Mouse (Mus musculus) neural tube, embryonic 11.5 days (tissue): Measurements from ENCODE around the gene Tpsb2. TPM values are rescaled to one million over a fixed set of nuclear protein-coding genes. Genes with fewer than 3 reads are reported as not detected.
A peak's percentile ranks its signal among the peaks of the same experiment; 100 is the strongest.

Experiments
- ATAC-seq: fragments of 200-750 bp; cut with Nextera tagmentation; 2 replicates; pipeline ENCODE4 v1.8.0; 2017; ENCODE audit warnings: moderate number of reproducible peaks, mild to moderate bottlenecking, moderate TSS enrichment, moderate library complexity; ENCODE audit not compliant: insufficient read depth, low FRiP score, low TSS enrichment
- DNase-seq: peaks from one replicate; pipeline ENCODE4 v3.0.0-alpha.2; 2015; ENCODE audit warnings: low spot score
- H3K27ac ChIP-seq: fragments of 300-500 bp; sonication (generic); 2 replicates; pipeline ENCODE4 v1.5.1; 2014; ENCODE audit warnings: low read depth, mild to moderate bottlenecking, low read length
- H3K27me3 ChIP-seq: fragments of 300-500 bp; sonication (generic); 2 replicates; pipeline ENCODE4 v1.6.1; 2014; ENCODE audit warnings: mild to moderate bottlenecking, low read length, mixed read lengths; ENCODE audit not compliant: control insufficient read depth, insufficient read depth
- H3K36me3 ChIP-seq: fragments of 300-500 bp; sonication (generic); 2 replicates; pipeline ENCODE4 v1.6.1; 2014; ENCODE audit warnings: mild to moderate bottlenecking, low read length, moderate library complexity, mixed read lengths; ENCODE audit not compliant: control insufficient read depth, insufficient read depth
- H3K4me1 ChIP-seq: fragments of 300-500 bp; sonication (generic); 2 replicates; pipeline ENCODE4 v1.6.1; 2014; ENCODE audit warnings: low read length, mixed read lengths; ENCODE audit not compliant: control insufficient read depth, insufficient read depth
- H3K4me2 ChIP-seq: fragments of 300-500 bp; sonication (generic); 2 replicates; pipeline ENCODE4 v1.6.1; 2014; ENCODE audit warnings: low read depth, mild to moderate bottlenecking, moderate library complexity
- H3K4me3 ChIP-seq: fragments of 300-500 bp; sonication (generic); 2 replicates; pipeline ENCODE4 v1.5.1; 2014; ENCODE audit warnings: low read depth, low read length
- H3K9ac ChIP-seq: fragments of 300-500 bp; sonication (generic); 2 replicates; pipeline ENCODE4 v1.6.1; 2014; ENCODE audit warnings: mild to moderate bottlenecking, low read length
- H3K9me3 ChIP-seq: fragments of 300-500 bp; sonication (generic); 2 replicates; pipeline ENCODE4 v1.6.1; 2016; ENCODE audit warnings: low read length; ENCODE audit not compliant: control insufficient read depth
- WGBS: fragments of 180-500 bp; shearing (Covaris S2); extraction: QIAGEN DNeasy Blood & Tissue Kit; methylation state at CpG from one replicate; pipeline ENCODE4 v1.1.7; 2014; 5-methylcytosine and 5-hydroxymethylcytosine counted together
- polyA plus RNA-seq: library from polyadenylated mRNA; unstranded; fragments of >200 nt; fragmentation: Nextera tagmentation; extraction: Ambion mirVana; gene quantifications from 2 replicates; pipeline ENCODE4 v1.2.1, GENCODE M21; 2014

Tpsb2 gene
- polyA plus RNA-seq, 1 experiment from 2014 or later: not detected

DNA sequence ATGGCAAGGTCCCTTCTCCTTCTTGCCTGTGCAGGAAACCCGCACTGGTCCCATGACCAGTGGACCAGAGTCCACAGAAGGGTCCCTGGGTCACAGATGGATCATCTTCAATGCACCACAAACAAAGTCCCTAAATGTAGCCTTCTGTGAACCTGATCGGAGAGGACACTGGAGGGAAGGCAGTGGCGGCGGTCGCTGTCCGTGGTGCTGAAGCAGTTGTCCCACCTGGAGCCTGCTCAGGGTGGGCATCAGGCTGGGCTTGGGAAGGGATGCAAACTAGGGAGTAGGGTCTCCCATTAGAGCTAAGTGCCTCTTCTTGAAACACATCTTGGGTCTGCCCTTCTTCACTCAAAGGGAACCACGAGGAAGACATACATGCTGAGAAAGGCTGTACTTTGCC lies 34.3 kb downstream of the Tpsb2 start:
- H3K27ac ChIP-seq: no peak overlapping the region
- no peaks in the 10 kb centered on the region for H3K27me3 ChIP-seq
- H3K36me3 ChIP-seq: no peaks in the 10 kb centered on the region
- DNase-seq: peak; percentile 66
- no peak overlapping the region for H3K9ac ChIP-seq
- ATAC-seq: no peak
- H3K9me3 ChIP-seq: no peaks in the 10 kb centered on the region
- 6% methylated on average over 7 of the region's 7 CpGs for WGBS
- H3K4me1 ChIP-seq: peaks cover 16% of the 10 kb centered on the region
- no peak overlapping the region for H3K4me3 ChIP-seq
- H3K4me2 ChIP-seq: no peak overlapping the region

DNA sequence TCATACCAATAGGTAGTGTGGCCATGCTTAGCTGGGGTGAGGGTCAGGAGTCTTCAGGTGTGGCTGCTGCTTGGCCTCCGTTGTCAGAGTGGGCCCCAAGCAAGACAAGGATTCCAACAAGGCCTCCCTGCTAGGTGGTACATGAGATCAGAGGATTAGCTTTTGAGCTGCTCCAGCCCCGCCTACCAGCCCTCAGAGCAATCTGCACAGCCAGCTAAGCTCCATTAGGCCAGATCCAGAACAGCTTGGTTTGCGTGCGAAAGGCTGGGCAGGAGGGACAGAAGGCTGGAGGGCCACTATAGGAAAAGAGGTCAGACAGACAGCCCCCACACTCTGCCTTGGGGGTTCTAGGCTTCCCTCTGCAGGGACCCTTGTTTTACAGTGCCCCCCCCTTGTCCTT lies 35.4 kb downstream of the Tpsb2 start:
- WGBS: 48% methylated on average over 4 of the region's 4 CpGs
- no peak overlapping the region for H3K9ac ChIP-seq
- peaks cover 26% of the 10 kb centered on the region for H3K4me1 ChIP-seq
- DNase-seq: no peak
- no peak overlapping the region for H3K27ac ChIP-seq
- H3K36me3 ChIP-seq: no peaks in the 10 kb centered on the region
- no peaks in the 10 kb centered on the region for H3K27me3 ChIP-seq
- ATAC-seq: no peak
- no peak overlapping the region for H3K4me3 ChIP-seq
- no peak overlapping the region for H3K4me2 ChIP-seq
- H3K9me3 ChIP-seq: no peaks in the 10 kb centered on the region

DNA sequence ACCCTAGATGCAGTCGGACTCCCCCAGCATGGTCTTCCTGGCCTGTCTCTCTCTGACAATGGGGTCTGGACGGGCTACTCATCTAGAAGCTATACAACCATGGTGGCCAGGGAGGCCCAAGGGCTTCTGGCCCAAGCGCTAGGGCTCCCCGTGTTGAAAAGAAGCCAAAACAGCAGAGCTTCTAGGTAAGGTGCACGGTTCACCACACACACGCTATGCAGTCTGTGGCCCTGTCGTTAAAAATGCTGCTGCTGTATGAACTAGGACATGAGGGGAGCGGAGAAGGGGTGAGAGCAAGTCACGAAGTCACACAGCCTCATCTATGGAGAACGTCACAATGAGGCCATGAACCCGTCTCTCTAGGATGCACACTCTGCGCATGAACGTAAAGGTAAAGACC lies 36.1 kb downstream of the Tpsb2 start:
- H3K4me3 ChIP-seq: no peak overlapping the region
- no peak overlapping the region for H3K9ac ChIP-seq
- H3K4me1 ChIP-seq: peaks cover 33% of the 10 kb centered on the region
- H3K27me3 ChIP-seq: no peaks in the 10 kb centered on the region
- WGBS: 84% methylated on average over 13 of the region's 13 CpGs
- H3K27ac ChIP-seq: no peak overlapping the region
- DNase-seq (no peak), ATAC-seq (no peak)
- H3K36me3 ChIP-seq: no peaks in the 10 kb centered on the region
- H3K4me2 ChIP-seq: no peak overlapping the region
- H3K9me3 ChIP-seq: no peaks in the 10 kb centered on the region

DNA sequence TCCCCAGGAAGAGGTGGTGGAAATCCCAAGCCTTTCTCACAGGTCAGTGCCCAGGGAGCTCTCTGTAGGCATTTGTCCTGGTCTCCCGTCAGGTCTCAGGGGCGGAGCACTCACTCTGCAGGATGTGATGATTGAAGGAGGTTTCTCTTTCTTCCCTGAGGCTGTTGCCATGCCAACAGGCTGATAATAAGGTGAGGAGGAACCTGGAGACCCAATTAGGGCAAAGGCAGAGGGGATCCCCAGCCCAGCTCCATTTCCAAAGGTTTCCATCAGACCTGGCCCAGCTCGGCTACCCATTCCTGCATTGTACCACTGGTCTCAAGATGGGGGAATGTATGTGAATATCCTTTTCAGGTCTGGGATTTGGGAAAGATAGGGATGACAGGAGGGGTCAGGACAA lies 38.1 kb downstream of the Tpsb2 start:
- no peak overlapping the region for H3K9ac ChIP-seq
- H3K9me3 ChIP-seq: no peaks in the 10 kb centered on the region
- DNase-seq: no peak
- WGBS: 36% methylated on average over 3 of the region's 3 CpGs
- peaks cover 38% of the 10 kb centered on the region for H3K4me1 ChIP-seq
- H3K36me3 ChIP-seq: no peaks in the 10 kb centered on the region
- no peak overlapping the region for H3K4me3 ChIP-seq
- no peak overlapping the region for H3K27ac ChIP-seq
- H3K4me2 ChIP-seq: no peak overlapping the region
- ATAC-seq: no peak
- H3K27me3 ChIP-seq: no peaks in the 10 kb centered on the region

DNA sequence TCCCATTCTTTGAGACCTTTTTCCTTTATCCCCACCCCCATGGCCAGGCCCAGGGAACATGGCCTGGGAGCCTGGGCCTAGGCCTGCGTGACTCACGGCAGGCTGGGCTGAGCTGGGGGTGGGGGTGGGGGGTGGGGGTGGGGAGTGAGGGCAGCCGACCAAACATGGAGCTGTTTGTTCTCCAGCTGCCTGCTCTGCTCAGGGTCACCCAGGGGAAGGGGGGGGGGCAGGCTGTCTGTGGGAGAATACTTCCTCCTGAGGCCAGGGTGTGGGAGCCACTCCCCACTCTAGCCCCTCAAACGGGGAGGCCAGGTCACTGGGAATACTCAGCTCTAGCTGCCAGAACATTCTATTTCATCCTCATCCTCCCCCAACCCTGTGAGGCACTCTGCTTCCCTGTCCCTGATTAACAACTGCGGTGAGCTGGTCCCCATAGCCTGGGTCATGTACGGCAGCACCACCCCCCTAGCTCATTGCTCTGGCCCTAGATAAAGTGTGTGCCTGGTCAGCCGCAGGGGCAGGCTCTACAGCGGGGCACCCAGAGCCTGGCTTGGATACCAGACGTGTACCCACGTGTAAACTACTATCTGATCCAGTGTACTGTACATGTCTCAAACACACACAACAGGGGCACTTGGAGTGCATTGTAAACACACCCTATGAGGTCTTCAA lies 39.3 kb downstream of the Tpsb2 start:
- H3K9me3 ChIP-seq: no peaks in the 10 kb centered on the region
- DNase-seq (no peak), ATAC-seq (peak; percentile 32; the same call in 1 of the 2 replicates)
- no peak overlapping the region for H3K4me2 ChIP-seq
- H3K4me3 ChIP-seq: no peak overlapping the region
- no peaks in the 10 kb centered on the region for H3K36me3 ChIP-seq
- H3K27me3 ChIP-seq: no peaks in the 10 kb centered on the region
- H3K27ac ChIP-seq: peak overlapping the region; percentile 65
- no peak overlapping the region; the same call in 1 of the 2 replicates for H3K9ac ChIP-seq
- H3K4me1 ChIP-seq: peaks cover 38% of the 10 kb centered on the region
- WGBS: 12% methylated on average over 10 of the region's 10 CpGs

DNA sequence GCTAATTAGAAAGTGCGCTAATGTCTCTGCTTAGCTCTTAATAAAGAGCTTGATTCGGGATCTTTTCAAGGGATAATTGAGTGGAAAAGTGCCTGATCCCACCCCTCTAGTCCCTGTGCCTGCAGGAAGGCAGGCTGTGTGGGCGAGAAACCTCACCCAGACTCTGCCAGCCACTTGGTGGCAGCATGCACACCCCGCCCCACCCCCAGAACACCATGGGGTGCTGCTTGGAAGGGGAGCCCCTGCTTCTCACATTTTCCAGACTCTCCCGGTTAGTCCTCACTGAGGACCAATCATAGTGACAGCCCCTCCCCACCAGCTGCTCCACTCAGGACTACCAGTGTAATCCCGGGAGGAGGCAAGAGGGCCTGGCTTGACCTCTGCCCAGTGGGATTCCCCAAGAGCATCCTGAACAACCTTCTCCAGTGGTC lies 39.9 kb downstream of the Tpsb2 start:
- Histone ChIP-seq H3K27ac (peak overlapping the region; percentile 65), H3K9ac (no peak overlapping the region), H3K27me3 (no peaks in the 10 kb centered on the region), H3K4me3 (no peak overlapping the region), H3K4me2 (no peak overlapping the region), H3K9me3 (no peaks in the 10 kb centered on the region), H3K36me3 (no peaks in the 10 kb centered on the region), H3K4me1 (peaks cover 42% of the 10 kb centered on the region)
- DNase-seq (no peak), ATAC-seq (no peak)
- 13% methylated on average over 6 of the region's 6 CpGs for WGBS

DNA sequence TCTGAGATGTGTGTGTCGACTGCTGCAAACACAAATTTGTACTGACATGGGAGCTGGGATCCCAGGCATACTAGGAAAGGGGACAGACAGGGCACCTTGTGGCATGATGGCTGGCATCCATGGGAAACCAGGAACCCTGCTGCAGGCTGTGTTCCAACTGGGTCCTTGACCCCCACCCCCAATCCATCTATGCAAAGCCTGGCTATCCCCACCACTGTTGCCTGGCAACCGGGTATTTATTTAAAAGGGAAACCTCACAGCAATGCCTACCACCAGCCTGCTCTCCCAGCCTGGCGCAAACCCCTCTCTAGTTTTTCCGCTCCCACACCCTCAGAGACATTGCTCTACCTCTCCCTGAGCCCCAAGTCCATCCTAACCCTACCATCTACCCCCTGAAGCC lies 41.2 kb downstream of the Tpsb2 start:
- DNase-seq (no peak), ATAC-seq (no peak)
- 71% methylated on average over 4 of the region's 4 CpGs for WGBS
- H3K4me1 ChIP-seq: peaks cover 43% of the 10 kb centered on the region
- no peaks in the 10 kb centered on the region for H3K27me3 ChIP-seq
- no peaks in the 10 kb centered on the region for H3K36me3 ChIP-seq
- H3K9ac ChIP-seq: no peak overlapping the region
- no peak overlapping the region for H3K4me3 ChIP-seq
- H3K4me2 ChIP-seq: no peak overlapping the region
- H3K9me3 ChIP-seq: no peaks in the 10 kb centered on the region
- H3K27ac ChIP-seq: no peak overlapping the region

DNA sequence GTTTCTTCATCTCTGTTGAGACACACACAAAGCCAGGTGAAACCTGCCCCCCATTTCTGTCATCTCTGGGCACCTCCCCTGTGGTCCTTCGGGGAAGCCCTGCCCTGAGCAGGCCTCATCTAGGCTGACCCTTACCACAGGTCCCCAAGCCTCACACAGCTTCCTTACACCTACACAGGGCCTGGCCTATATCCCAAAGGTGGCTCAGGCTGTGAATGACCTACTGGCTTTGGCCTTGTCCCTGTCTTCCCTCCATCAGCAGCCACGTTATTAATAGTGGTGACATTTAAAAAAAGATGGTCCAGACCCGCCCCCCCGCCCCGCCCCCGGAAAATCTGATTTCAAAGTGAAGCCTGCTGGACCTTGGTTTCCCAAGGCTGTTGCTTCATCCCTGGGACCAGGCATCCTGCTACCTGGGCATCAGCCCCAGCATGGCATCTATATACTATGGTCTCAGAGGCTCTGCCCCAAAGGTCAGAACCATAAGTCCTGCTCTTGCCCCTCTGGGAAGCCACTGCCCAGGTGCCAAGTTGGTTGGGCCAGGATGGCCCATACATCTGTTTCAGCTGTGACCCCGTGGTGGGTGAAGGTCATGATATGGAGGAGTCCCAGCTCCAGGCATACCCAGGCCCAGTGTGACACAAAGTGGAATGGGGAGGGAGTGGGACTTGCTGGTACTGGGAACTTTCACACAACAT lies 42.3 kb downstream of the Tpsb2 start:
- 82% methylated on average over 7 of the region's 7 CpGs for WGBS
- H3K27ac ChIP-seq: no peak overlapping the region
- no peaks in the 10 kb centered on the region for H3K9me3 ChIP-seq
- no peak overlapping the region for H3K9ac ChIP-seq
- ATAC-seq (no peak), DNase-seq (no peak)
- H3K4me2 ChIP-seq: no peak overlapping the region
- no peaks in the 10 kb centered on the region for H3K27me3 ChIP-seq
- H3K4me1 ChIP-seq: peaks cover 43% of the 10 kb centered on the region
- H3K4me3 ChIP-seq: no peak overlapping the region
- H3K36me3 ChIP-seq: no peaks in the 10 kb centered on the region

DNA sequence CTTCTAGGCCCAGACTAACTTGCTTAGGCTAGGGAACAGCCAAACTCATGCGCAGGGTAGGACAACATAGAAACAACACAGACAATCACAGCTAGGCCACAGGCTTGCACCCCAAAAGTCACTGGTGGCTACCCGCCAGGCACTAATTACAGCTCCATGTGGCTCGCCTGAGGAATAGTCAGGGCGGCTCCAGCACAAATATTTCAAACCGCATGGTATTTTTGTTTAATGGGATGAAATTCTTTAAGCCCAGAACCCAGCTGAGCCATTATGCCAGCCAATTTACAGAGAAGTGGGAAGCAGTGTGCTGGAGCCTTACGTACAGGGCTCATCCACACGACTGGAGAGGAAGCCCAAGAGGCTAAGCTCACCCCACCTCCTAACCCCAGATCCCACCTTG lies 43.5 kb downstream of the Tpsb2 start:
- Histone ChIP-seq H3K36me3 (no peaks in the 10 kb centered on the region), H3K4me2 (no peak overlapping the region), H3K4me3 (no peak overlapping the region), H3K9ac (no peak overlapping the region), H3K4me1 (peaks cover 41% of the 10 kb centered on the region), H3K27me3 (no peaks in the 10 kb centered on the region), H3K9me3 (no peaks in the 10 kb centered on the region), H3K27ac (no peak overlapping the region)
- ATAC-seq: no peak
- DNase-seq: no peak
- WGBS: 73% methylated on average over 7 of the region's 7 CpGs
